Mouse (Mus musculus) midbrain, embryonic 15.5 days (tissue): ENCODE results near the gene Magi1. TPM values are rescaled to one million over a fixed set of nuclear protein-coding genes. Genes with fewer than 3 reads are reported as not detected.
"Not testable (repeated sequence)": the region's sequence is repeated elsewhere in the genome, so short reads cannot be mapped to it uniquely, and the experiment has no call there.

Source experiments
- ATAC-seq: fragments of 200-750 bp; cut with Nextera tagmentation; replicated peaks from 2 replicates; pipeline ENCODE4 v1.8.0; 2017; ENCODE audit warnings: moderate TSS enrichment
- H3K27ac ChIP-seq: fragments of 300-500 bp; sonication (generic); 2 replicates; pipeline ENCODE4 v1.5.1; 2015; ENCODE audit warnings: mild to moderate bottlenecking, inconsistent platforms
- H3K27me3 ChIP-seq: fragments of 300-500 bp; sonication (generic); replicated peaks from 2 replicates; pipeline ENCODE4 v1.6.1; 2015; ENCODE audit warnings: inconsistent platforms
- H3K36me3 ChIP-seq: fragments of 300-500 bp; sonication (generic); replicated peaks from 2 replicates; pipeline ENCODE4 v1.6.1; 2015; ENCODE audit warnings: inconsistent platforms
- H3K4me1 ChIP-seq: fragments of 300-500 bp; sonication (generic); 2 replicates; pipeline ENCODE4 v1.6.1; 2015; ENCODE audit warnings: inconsistent platforms
- H3K4me2 ChIP-seq: fragments of 300-500 bp; sonication (generic); 2 replicates; pipeline ENCODE4 v1.6.1; 2015; ENCODE audit warnings: inconsistent platforms, mild to moderate bottlenecking, moderate library complexity
- H3K4me3 ChIP-seq: fragments of 300-500 bp; sonication (generic); 2 replicates; pipeline ENCODE4 v1.5.1; 2015; ENCODE audit warnings: mild to moderate bottlenecking, inconsistent platforms
- H3K9ac ChIP-seq: fragments of 300-500 bp; sonication (generic); 2 replicates; pipeline ENCODE4 v1.6.1; 2015; ENCODE audit warnings: mild to moderate bottlenecking, inconsistent platforms
- H3K9me3 ChIP-seq: fragments of 300-500 bp; sonication (generic); 2 replicates; pipeline ENCODE4 v1.6.1; 2016; ENCODE audit warnings: inconsistent platforms
- WGBS: fragments of 180-500 bp; shearing (Covaris S2); methylation state at CpG from one replicate; pipeline ENCODE4 v1.1.7; 2015; ENCODE audit warnings: mixed read lengths; 5-methylcytosine and 5-hydroxymethylcytosine counted together
- polyA plus RNA-seq: library from polyadenylated mRNA; unstranded; fragments of >200 nt; fragmentation: Nextera tagmentation; extraction: Ambion mirVana; gene quantifications from 2 replicates; pipeline ENCODE4 v1.2.1, GENCODE M21; 2015

Magi1 gene
- polyA plus RNA-seq, 1 experiment from 2014 or later, result 38.2 TPM

DNA sequence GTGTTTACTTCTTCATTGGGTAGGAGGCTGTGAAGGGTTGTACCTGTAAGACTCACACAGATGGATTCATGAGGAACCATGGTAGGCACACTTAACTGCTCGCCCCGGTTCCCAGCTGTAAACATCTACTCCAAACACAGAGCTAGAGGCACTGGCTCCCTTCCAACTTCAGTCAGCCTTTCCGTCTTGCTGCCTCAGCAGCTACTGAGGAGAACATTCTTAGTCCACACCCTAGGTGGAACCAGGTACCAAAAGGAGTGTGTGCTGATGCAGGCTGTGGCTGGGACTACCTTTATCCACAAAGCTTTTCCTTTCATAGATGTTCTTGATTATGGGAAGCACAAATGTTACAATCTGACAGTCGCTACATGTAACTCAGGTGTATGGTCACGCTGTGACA, 585.8 kb downstream of the Magi1 start:
- Histone ChIP-seq H3K4me1 (no peaks in the 10 kb centered on the region), H3K4me3 (no peak overlapping the region), H3K36me3 (peaks cover 17% of the 10 kb centered on the region; the same call in 1 of the 2 replicates), H3K9ac (no peak overlapping the region), H3K9me3 (no peaks in the 10 kb centered on the region), H3K27me3 (no peaks in the 10 kb centered on the region), H3K27ac (no peak overlapping the region), H3K4me2 (no peak overlapping the region)
- 79% methylated on average over 5 of the region's 5 CpGs for WGBS
- no peak for ATAC-seq

DNA sequence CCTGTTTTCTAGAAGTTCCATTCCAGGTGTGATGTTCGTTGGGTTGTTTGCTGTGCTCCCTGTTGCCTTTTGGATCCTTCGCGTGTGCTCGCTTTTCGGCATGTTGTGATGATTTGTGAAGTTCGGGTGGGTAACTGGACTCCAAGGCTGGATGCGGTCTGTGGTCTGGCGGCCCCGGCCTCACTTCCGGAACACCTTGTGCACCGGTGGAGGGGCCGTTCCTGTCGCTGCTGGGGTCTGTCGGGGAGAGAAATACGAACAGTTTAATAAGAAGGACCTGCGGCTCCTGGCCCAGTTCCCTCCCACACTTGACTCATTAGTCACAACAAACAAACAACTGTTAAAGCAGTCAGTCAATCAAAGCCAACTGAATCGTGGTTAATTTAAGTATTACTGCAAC, 605.0 kb downstream of the Magi1 start:
- Histone ChIP-seq H3K9me3 (no peaks in the 10 kb centered on the region), H3K4me1 (no peaks in the 10 kb centered on the region), H3K9ac (no peak overlapping the region), H3K27me3 (no peaks in the 10 kb centered on the region), H3K4me3 (no peak overlapping the region), H3K27ac (no peak overlapping the region), H3K4me2 (no peak overlapping the region), H3K36me3 (peaks cover 26% of the 10 kb centered on the region)
- WGBS, result 80% methylated on average over 17 of the region's 17 CpGs
- no peak for ATAC-seq

DNA sequence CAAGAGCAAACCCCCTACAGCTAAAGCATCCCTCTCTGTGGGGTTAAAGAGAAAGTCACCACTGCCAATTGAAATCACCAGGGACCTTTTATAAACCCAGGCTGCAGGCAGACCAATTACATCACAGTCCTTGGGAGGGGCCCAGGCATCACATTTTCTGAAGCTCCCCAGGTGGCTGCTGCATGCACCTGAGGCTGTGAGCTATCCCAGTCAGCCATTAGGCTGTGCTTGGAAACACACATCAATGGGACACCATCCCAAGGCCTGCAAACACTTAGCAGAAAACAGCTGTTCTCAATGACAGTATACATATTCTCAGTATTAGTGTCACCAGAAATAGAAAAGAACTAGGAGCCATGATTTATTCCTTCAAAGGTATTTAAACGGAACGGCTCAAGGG, 617.0 kb downstream of the Magi1 start:
- H3K27me3 ChIP-seq, result no peaks in the 10 kb centered on the region
- H3K4me1 ChIP-seq, result no peaks in the 10 kb centered on the region
- H3K36me3 ChIP-seq, result no peaks in the 10 kb centered on the region
- ATAC-seq, result peak; percentile 45; the same call in 1 of the 2 replicates
- H3K4me3 ChIP-seq, result no peak overlapping the region
- 56% methylated on average over 2 of the region's 2 CpGs for WGBS
- no peak overlapping the region for H3K4me2 ChIP-seq
- 0 out of 2 replicates have a peak overlapping the region, but pooled peaks have one; percentile 23 for H3K27ac ChIP-seq
- no peak overlapping the region for H3K9ac ChIP-seq
- H3K9me3 ChIP-seq, result no peaks in the 10 kb centered on the region

DNA sequence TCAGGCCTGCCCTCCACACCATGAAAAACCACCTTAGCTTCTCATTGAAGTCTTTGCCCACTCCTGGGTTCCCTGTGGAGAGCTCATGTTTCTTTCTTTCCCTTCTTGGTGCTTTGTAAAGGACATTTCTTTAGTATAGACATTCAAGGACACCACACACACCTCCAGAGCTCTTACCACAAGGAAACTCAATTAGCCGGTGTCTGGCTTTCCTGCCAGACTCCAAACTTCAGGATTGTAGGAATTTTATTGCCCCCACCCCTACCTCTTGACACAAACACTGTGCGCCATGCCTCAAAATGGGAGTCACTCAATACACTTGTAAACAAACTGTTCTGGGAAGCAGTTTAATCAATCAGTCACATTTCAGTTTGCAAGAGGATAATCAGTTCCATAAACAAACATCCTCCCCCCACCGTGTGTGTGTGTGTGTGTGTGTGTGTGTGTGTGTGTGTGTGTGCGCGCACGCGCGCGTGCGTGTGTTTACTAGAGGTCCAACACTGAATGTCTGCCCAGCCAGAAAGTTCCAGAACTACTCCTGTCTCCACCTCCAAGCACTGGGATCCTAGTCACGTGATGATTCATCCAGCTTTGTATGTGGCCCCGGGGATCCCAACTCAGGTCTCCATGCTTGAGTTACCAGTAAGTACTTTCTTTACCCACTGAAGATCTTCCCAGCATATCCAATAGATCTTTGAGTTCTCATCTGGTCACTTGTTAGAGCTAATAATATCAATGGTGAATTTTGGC, 618.5 kb downstream of the Magi1 start:
- H3K36me3 ChIP-seq, result no peaks in the 10 kb centered on the region
- no peak overlapping the region for H3K4me3 ChIP-seq
- no peaks in the 10 kb centered on the region for H3K9me3 ChIP-seq
- WGBS, result 92% methylated on average over 12 of the region's 12 CpGs
- H3K9ac ChIP-seq, result no peak overlapping the region
- H3K4me2 ChIP-seq, result no peak overlapping the region
- ATAC-seq, result no peak
- no peak overlapping the region for H3K27ac ChIP-seq
- H3K27me3 ChIP-seq, result no peaks in the 10 kb centered on the region
- H3K4me1 ChIP-seq, result no peaks in the 10 kb centered on the region

DNA sequence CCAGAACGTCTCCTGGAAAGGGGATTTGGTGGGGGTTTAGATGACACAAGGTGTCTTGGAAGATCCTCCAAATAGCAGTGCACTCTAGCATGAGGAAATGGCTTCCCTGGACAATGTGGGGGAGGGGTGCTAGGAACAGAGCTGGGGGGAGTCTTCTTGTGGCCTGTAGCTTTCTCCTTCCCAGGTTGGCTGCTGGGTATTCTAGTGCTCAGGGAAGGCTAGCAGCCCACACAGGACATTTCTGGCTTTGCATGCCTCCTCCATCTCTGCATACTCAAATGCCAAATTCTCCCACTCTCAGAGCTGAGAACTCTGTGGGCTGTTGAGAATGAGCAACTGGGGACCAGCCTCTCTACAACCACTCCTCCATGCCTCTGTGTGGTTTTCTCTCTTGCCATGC, 622.6 kb downstream of the Magi1 start:
- H3K27ac ChIP-seq, result no peak overlapping the region
- peaks cover 5% of the 10 kb centered on the region; the same call in 1 of the 2 replicates for H3K4me1 ChIP-seq
- H3K4me2 ChIP-seq, result no peak overlapping the region
- no peak overlapping the region for H3K9ac ChIP-seq
- no peak for ATAC-seq
- no peaks in the 10 kb centered on the region for H3K27me3 ChIP-seq
- WGBS, result 71% methylated on average over 1 of the region's 1 CpGs
- no peaks in the 10 kb centered on the region for H3K9me3 ChIP-seq
- H3K4me3 ChIP-seq, result no peak overlapping the region
- H3K36me3 ChIP-seq, result no peaks in the 10 kb centered on the region

DNA sequence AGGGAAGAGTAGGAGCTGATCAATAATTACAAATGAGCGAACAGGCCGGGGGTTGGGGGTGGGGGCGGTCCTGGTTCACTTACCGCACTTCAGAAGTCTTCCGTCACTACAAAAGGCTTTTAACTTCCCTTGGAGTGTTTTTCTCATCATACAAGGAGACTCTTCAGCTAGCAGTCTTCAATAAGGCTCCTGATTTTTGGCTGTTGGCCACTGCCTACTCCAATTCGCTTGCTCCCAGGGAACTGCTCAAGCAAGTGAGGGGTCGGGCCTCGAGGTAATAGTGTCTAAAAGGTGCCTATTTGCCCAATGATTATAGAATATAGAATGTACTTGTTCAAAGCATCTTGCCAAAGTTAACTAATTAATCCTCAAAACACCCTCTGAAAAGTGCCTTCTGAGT, 624.2 kb downstream of the Magi1 start:
- Histone ChIP-seq H3K4me2 (no peak overlapping the region), H3K27me3 (no peaks in the 10 kb centered on the region), H3K9ac (no peak overlapping the region), H3K27ac (no peak overlapping the region), H3K4me3 (no peak overlapping the region), H3K9me3 (no peaks in the 10 kb centered on the region), H3K36me3 (no peaks in the 10 kb centered on the region), H3K4me1 (peaks cover 5% of the 10 kb centered on the region; the same call in 1 of the 2 replicates)
- 52% methylated on average over 8 of the region's 8 CpGs for WGBS
- no peak for ATAC-seq

DNA sequence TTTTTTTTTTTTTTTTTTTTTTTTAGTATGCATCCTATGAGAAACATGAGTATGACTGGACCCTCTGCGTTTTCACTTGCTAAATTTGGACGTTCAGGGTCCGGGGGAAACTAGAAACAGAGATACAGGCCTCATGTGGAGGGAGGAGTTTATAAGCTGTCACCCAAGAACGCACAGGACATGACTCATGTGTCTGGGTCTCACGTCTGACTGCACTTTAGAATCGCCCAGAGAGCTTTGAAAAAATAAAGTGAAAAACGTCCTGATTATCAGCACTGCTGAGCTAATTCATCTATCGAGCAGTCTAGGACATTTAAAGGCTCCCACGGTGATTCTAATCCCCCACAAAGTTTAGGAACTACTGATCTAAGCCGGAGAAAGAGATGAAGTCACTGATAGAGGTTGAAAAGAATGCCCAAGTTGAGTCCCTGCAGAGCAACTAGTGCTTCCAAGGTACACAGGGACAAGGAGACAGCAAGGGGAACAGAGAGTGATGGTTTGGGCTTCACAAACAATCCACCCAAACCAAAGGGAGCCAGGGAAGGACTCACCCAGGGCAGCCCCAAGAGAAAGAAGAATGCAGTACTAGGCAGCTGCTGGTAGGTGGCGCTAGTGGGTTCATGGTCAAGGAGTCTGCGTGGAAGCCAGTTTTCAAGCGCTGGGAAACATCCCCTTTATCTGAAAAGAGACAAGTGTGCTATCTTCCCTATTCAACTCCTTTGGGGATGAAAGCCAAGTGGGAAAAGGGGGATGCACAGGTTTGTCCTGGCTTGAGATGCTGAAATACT, 626.3 kb downstream of the Magi1 start:
- Histone ChIP-seq H3K4me3 (no peak overlapping the region), H3K36me3 (no peaks in the 10 kb centered on the region), H3K4me2 (no peak overlapping the region), H3K27ac (no peak overlapping the region), H3K9me3 (no peaks in the 10 kb centered on the region), H3K27me3 (no peaks in the 10 kb centered on the region), H3K4me1 (peaks cover 5% of the 10 kb centered on the region; the same call in 1 of the 2 replicates), H3K9ac (no peak overlapping the region)
- no peak for ATAC-seq
- 31% methylated on average over 13 of the region's 13 CpGs for WGBS

DNA sequence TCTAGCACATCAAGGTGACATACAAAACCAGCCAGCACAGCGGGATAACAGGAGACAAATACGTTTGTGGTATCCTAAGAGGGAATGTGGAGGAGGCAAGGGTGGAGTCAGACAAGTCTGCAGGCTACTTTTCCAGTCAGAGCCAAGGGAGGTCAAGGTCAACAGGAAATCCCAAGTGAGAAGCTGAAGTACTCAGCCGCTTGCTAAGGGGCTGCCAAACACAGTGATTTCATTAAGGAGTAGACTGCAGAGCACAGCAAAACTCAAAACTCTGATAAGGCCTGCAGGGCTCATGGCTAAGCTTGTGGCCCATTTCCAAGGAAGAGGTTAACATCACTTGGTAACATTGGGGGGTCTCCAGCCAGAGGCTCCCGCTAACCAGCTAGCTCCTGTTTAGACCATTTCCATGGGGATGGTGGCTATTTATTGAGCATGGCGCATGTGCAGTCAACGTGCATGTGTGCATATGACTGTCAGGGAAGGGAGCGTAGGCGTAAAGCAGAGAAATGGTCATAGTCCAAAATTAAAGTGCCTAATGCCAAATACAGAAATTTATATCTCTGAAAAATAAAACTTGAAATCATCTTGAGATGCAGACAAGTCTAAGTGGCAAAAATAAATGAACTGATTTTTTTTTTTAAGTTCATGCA, 635.0 kb downstream of the Magi1 start:
- Histone ChIP-seq H3K4me2 (no peak overlapping the region), H3K4me3 (no peak overlapping the region), H3K9me3 (no peaks in the 10 kb centered on the region), H3K36me3 (no peaks in the 10 kb centered on the region), H3K27ac (no peak overlapping the region), H3K27me3 (no peaks in the 10 kb centered on the region), H3K4me1 (no peaks in the 10 kb centered on the region), H3K9ac (no peak overlapping the region)
- no peak for ATAC-seq
- WGBS, result 85% methylated on average over 8 of the region's 8 CpGs

DNA sequence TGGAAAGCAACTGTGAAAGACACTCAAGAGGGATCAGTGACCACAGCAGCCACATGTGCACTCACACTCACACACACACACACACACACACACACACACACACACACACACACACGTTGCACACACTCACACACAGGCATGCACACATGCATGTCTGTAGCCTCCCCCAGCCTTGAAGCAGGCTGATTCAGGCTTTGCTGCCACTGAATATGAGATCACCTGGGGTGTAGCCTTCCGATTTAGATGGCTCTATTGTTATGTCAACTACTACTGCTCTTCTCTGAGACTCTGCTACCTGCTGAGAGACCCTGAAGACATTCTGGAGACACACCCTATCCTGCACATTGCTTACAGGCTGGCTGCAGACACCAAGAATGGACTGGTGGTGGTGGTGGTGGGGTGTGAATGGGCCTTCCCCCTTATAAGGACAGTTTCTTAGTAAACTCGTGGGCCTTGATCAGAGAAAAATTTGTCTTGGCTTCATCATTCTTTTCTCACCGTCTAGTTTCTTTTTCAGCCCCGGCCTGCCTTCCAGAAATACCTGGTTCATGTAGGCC, 653.9 kb downstream of the Magi1 start:
- not testable (repeated sequence) for H3K36me3 ChIP-seq, H3K4me3 ChIP-seq, H3K4me1 ChIP-seq, H3K9me3 ChIP-seq, H3K27ac ChIP-seq, H3K9ac ChIP-seq, H3K4me2 ChIP-seq, ATAC-seq, H3K27me3 ChIP-seq
- WGBS, result 72% methylated on average over 5 of the region's 5 CpGs

DNA sequence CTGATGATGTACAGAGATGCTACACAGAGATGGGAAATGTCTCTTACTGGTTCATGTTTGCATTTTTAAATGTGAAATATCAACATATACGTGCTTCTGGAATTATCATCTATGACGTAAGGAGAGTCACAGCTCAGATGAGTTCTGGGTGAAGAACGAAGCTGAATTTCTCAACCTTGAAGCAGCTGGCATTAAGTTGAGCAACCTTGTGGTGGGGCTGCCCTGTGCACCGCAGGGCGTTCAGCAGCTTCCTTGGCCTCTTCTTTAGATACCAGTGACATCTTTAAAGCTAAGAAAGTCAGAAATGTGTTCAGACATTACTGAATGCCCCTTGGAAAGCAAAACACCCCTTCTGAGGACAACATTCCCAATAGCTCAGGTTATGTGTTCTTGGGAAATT, 656.5 kb downstream of the Magi1 start:
- no peaks in the 10 kb centered on the region for H3K36me3 ChIP-seq
- H3K27me3 ChIP-seq, result no peaks in the 10 kb centered on the region
- H3K9ac ChIP-seq, result no peak overlapping the region
- no peak overlapping the region for H3K4me2 ChIP-seq
- no peak for ATAC-seq
- no peaks in the 10 kb centered on the region for H3K4me1 ChIP-seq
- H3K27ac ChIP-seq, result no peak overlapping the region
- H3K9me3 ChIP-seq, result no peaks in the 10 kb centered on the region
- no peak overlapping the region for H3K4me3 ChIP-seq
- WGBS, result 92% methylated on average over 5 of the region's 5 CpGs
